ENCODE assay signal across 8 mouse cellular contexts in the genomic region with DNA sequence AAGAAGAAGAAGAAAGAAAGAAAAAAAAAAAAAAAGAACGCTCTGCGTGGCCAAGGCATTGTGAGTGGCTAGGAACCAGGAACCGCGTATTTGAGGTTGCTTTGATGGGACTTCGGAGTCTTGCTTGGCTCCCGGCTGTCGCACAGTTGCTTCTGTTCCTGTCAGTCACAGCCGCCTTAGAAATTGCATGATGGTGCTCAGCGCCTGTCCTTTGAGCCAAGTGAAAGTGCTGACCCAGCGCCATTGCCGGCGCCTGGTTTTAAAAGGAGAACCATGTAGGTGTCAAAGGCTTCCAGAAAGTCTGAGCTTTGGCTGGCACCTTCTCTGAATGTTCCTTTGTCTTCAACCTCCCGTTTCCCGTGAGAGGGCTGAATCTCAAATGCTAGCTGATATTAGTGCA. TPM values are rescaled to one million over a fixed set of nuclear protein-coding genes. Genes with fewer than 3 reads are reported as not detected.
DNase-seq lines count a peak whose midpoint lies in the region; ATAC-seq and TF ChIP-seq lines count a peak whose summit lies in the region.

No protein-coding gene starts in this region.

- peak overlapping the region; percentile 74 for H3K9ac ChIP-seq in heart, embryonic 13.5 days
- H3K9ac ChIP-seq in kidney, postnatal 0 days (ENCODE audit: low read depth, low read length), result no peak overlapping the region
- H3K9ac ChIP-seq in neural tube, embryonic 12.5 days, result peak overlapping the region; percentile 51; the same call in 1 of the 2 replicates

- ATAC-seq in heart, embryonic 13.5 days (ENCODE audit: extremely low read depth, insufficient number of reproducible peaks, low FRiP score, low TSS enrichment), result no peak
- no peak for ATAC-seq in kidney, postnatal 0 days (replicated peaks; ENCODE audit: low FRiP score, low read depth)
- peak; percentile 9 for ATAC-seq in neural tube, embryonic 12.5 days (ENCODE audit: low FRiP score, low read depth)
- ATAC-seq in activated CD4-positive, CD25-positive, alpha-beta regulatory T cell, adult 4 months, result no peak

- H3K36me3 ChIP-seq in heart, embryonic 13.5 days, result no peaks in the 10 kb centered on the region
- H3K36me3 ChIP-seq in kidney, postnatal 0 days (ENCODE audit: insufficient read depth, low read length), result no peaks in the 10 kb centered on the region
- no peaks in the 10 kb centered on the region for H3K36me3 ChIP-seq in neural tube, embryonic 12.5 days

- no peaks in the 10 kb centered on the region for H3K9me3 ChIP-seq in heart, embryonic 13.5 days
- H3K9me3 ChIP-seq in kidney, postnatal 0 days (replicated peaks; ENCODE audit: low read length), result no peaks in the 10 kb centered on the region
- H3K9me3 ChIP-seq in neural tube, embryonic 12.5 days, result no peaks in the 10 kb centered on the region

- no peak overlapping the region for H3K27ac ChIP-seq in gastrocnemius, adult 2 months
- H3K27ac ChIP-seq in heart, embryonic 13.5 days (replicated peaks), result 0 out of 2 replicates have a peak overlapping the region, but pooled peaks have one; percentile 24
- no peak overlapping the region for H3K27ac ChIP-seq in kidney, postnatal 0 days
- no peak overlapping the region for H3K27ac ChIP-seq in neural tube, embryonic 12.5 days

- WGBS in heart, embryonic 13.5 days, result 2% methylated on average over 14 of the region's 14 CpGs
- WGBS in kidney, postnatal 0 days, result 2% methylated on average over 14 of the region's 14 CpGs
- 2% methylated on average over 14 of the region's 14 CpGs for WGBS in neural tube, embryonic 12.5 days

- H3K4me3 ChIP-seq in gastrocnemius, adult 2 months, result peak overlapping the region; percentile 67
- peak overlapping the region; percentile 69 for H3K4me3 ChIP-seq in heart, embryonic 13.5 days
- peak overlapping the region; percentile 56 for H3K4me3 ChIP-seq in kidney, postnatal 0 days (replicated peaks; ENCODE audit: low read depth, low read length)
- peak overlapping the region; percentile 61 for H3K4me3 ChIP-seq in neural tube, embryonic 12.5 days

- TF ChIP-seq CTCF in gastrocnemius, adult 2 months (IDR thresholded peaks at IDR 0.05), result no peak
- no peak for TF ChIP-seq CTCF in kidney, postnatal 0 days (IDR thresholded peaks at IDR 0.05; ENCODE audit: low read depth)

- intact Hi-C loops in gastrocnemius, adult 2 months (cut with DNase I), result no loop called here

- H3K4me2 ChIP-seq in heart, embryonic 13.5 days, result peak overlapping the region; percentile 93
- H3K4me2 ChIP-seq in kidney, postnatal 0 days (ENCODE audit: low read length), result peak overlapping the region; percentile 66
- peak overlapping the region; percentile 90 for H3K4me2 ChIP-seq in neural tube, embryonic 12.5 days (replicated peaks)

- DNase-seq in gastrocnemius, adult 2 months, result peak; percentile 47
- no peak for DNase-seq in gastrocnemius, adult 18-20 months (ENCODE audit: low spot score)
- peak; percentile 28 for DNase-seq in embryo, embryonic 9.5 days (ENCODE audit: extremely low spot score)
- peak; percentile 43 for DNase-seq in kidney, postnatal 0 days (ENCODE audit: low spot score)
- DNase-seq in liver, result peak; percentile 10

- peaks cover 39% of the 10 kb centered on the region for H3K27me3 ChIP-seq in heart, embryonic 13.5 days (replicated peaks)
- peaks cover 7% of the 10 kb centered on the region; the same call in 1 of the 2 replicates for H3K27me3 ChIP-seq in kidney, postnatal 0 days (ENCODE audit: insufficient read depth, low read length)
- peaks cover 25% of the 10 kb centered on the region for H3K27me3 ChIP-seq in neural tube, embryonic 12.5 days (replicated peaks)

- peaks cover 31% of the 10 kb centered on the region for H3K4me1 ChIP-seq in heart, embryonic 13.5 days
- H3K4me1 ChIP-seq in kidney, postnatal 0 days (replicated peaks; ENCODE audit: insufficient read depth, low read length), result peaks cover 6% of the 10 kb centered on the region; the same call in 1 of the 2 replicates
- H3K4me1 ChIP-seq in neural tube, embryonic 12.5 days, result peaks cover 12% of the 10 kb centered on the region; the same call in 1 of the 2 replicates

RNA-seq across cellular contexts. Expression of a gene that starts 0.6 kb away (rescaled TPM):
- under 1 TPM in 1 of 2 experiments, not detected in 1; 0.05 TPM for total RNA-seq in gastrocnemius, adult 2 months (2021)
- total RNA-seq in gastrocnemius, adult 18-20 months (2021), result under 1 TPM; 0.05 to 0.07 TPM
- polyA plus RNA-seq in heart, embryonic 13.5 days (2015; fragmentation: Nextera tagmentation; extraction: Ambion mirVana), result 2.2 and 2.3 TPM in 2 replicates
- polyA plus RNA-seq in kidney, postnatal 0 days (2015; fragmentation: Nextera tagmentation; extraction: Ambion mirVana), result 7.4 and 7.8 TPM in 2 replicates
- polyA plus RNA-seq in neural tube, embryonic 12.5 days (2016; fragmentation: Nextera tagmentation; extraction: Ambion mirVana), result 38.5 and 39.0 TPM in 2 replicates
- under 1 TPM in 1 of 2 experiments, not detected in 1; 0.50 TPM for polyA plus RNA-seq in activated CD4-positive, CD25-positive, alpha-beta regulatory T cell, adult 4 months (2017; shearing (Covaris generic))
